Mouse (Mus musculus): Measurements from ENCODE around the gene Xrcc3.
A peak's percentile ranks its signal among the peaks of the same experiment; 100 is the strongest.

The Xrcc3 gene

DNA sequence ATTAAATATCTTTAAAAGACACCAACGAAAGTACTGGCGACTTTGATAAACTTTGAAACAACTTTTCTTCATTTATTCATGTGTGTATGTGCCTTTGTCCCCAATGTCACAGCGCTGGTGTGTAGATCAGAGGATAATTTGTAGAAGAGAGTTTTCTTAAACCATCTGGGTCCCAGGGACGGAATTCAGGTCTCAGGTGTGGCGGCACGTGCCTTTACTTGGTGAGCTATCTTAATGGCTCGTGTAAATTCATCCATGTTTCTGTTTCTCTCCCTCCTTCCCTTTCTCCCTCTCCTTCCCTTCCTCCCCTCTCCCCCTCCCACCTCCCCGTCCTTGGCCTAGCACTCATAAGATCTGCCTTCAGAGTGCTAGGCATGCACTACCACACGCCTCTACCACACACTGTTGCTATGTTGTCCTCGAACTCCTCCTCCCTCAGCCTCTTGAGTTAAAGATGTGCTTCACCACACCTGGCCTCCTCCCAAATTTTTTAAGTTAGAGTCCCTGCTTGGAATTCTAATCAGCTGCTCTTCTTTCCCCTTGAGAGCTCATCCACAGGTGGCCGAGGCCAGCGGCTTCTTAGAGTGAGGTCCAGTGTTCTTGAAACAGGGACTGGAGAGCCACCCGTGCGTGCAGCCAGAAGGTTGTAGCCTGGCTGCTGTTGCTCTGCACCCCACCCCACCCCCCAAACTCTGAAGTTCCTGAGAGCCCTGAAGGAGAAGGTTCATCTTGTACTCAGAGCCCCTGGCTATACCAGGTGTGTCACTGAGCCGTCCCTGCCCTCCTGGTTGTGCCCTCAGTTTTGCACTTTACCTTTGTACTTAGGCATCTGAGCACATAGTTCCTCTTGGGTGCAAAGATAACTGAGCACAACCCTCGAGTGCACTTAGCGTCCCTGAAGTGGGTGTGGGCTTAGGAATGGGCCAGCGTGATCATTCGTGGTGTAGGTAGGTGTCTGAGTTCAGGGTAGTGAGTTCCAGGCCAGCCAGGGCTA lies 1.4 kb upstream of the Xrcc3 start:
- no peak for DNase-seq

- DNase-seq, result peak in 1 of 2 experiments; percentile 56
Observed at GRCm38 (mm10) chr12:111813111-111813765, 435 bp downstream of the Xrcc3 start.

DNA sequence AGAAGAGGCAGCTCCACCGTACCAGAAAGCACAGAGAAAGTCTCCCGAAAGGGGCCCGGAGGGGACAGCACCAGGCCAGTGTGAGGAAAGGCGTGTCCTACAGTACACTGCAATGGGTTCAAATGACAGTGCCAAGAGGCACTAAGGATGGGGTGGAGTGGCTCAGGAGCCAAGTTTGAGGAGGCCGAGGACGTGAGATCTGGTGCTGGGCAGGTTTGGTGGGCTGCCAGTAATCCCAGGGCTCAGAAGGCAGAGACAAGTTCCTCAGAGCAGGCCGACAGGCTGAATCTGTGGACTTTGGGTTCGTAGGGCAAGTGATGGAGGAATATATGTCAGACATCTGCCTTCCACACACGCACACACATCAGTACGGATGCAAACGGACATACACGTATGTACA lies 1.1 kb downstream of the Xrcc3 start:
- no peak for DNase-seq

GRCm38 (mm10) chr12:111812075-111812474 lies 1.6 kb downstream of the Xrcc3 start:
- DNase-seq, result no peak

- peak; percentile 81 to 84 for DNase-seq
Observed at GRCm38 (mm10) chr12:111809762-111810161, 3.9 kb downstream of the Xrcc3 start.

- no peak for DNase-seq
Observed at GRCm38 (mm10) chr12:111808775-111809174, 4.9 kb downstream of the Xrcc3 start.

- no peak for DNase-seq
Observed at GRCm38 (mm10) chr12:111803538-111803937, 10.1 kb downstream of the Xrcc3 start.

- DNase-seq, result no peak
Observed at GRCm38 (mm10) chr12:111800459-111801183, 13.1 kb downstream of the Xrcc3 start.

- DNase-seq, result no peak
Observed at GRCm38 (mm10) chr12:111798493-111798892, 15.2 kb downstream of the Xrcc3 start.

- DNase-seq, result no peak
Observed at GRCm38 (mm10) chr12:111797251-111797650, 16.4 kb downstream of the Xrcc3 start.

DNA sequence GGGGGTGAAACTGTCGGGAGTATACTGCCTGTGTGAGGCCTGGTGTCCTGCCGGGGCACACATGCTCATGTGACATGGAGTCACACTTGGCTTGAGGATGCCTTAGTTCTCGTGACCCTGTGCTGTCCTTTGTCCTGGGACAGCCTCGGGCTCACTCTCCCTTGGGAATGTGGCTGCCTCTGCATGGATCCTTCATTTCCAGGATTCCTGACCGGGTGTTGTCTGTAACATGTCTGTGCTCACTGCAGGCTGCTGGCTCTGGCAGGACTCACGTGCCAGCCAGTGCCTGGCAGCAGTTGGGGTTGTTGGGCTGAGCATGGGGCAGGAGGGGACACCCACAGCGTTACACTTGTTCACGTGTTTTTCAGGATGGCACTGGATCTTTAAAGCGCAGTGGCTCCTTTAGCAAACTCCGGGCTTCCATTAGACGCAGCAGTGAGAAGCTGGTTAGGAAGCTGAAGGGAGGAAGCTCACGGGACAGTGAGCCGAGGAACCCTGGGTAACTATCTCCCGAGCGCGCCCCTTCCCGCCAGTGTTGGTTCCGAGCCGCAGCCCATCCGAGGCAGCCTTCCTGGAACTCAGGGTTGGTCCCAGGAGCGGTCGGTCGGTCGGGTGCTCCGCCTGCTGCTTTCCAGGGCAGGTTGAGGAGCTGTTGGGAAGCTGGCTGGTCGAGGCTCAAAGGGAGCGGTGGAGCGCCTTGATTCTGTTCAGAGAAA lies 18.3 kb downstream of the Xrcc3 start:
- peak; percentile 75 to 78 for DNase-seq

- DNase-seq, result no peak
Observed at GRCm38 (mm10) chr12:111794526-111795179, 19.0 kb downstream of the Xrcc3 start.

- DNase-seq, result peak; percentile 41 to 58
Observed at GRCm38 (mm10) chr12:111794102-111794501, 19.6 kb downstream of the Xrcc3 start.

DNA sequence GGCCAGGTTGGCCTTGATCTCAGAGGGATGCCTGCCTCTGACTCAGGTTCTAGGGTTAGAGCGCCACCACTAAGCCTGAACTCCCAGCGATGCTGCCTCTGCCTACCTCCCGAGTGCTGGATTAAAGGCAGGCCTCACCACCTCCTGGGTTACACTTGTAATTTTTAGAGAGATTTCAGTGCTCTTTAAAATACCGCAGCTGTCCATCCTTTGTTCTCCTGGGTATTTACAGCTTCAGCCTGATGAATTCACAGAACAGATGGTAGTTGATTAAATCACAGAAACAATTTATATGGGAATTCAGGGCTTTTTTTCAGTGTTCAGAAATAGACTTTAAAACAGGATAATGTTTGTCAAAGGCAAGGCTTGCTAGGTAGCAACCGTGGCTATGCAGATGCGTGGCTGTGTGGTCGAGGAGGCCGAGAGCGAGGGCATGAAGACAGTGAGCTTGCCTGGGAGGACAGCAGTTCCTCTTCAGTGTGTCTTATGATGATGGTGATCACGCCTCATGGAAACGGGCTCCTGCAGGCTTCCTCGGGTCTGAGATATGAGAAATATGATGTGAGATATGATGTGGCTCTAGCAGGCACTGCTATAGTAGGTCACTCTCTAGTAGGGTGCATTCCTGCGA lies 22.1 kb downstream of the Xrcc3 start:
- DNase-seq, result no peak

GRCm38 (mm10) chr12:111790631-111791030 lies 23.0 kb downstream of the Xrcc3 start:
- no peak for DNase-seq

DNA sequence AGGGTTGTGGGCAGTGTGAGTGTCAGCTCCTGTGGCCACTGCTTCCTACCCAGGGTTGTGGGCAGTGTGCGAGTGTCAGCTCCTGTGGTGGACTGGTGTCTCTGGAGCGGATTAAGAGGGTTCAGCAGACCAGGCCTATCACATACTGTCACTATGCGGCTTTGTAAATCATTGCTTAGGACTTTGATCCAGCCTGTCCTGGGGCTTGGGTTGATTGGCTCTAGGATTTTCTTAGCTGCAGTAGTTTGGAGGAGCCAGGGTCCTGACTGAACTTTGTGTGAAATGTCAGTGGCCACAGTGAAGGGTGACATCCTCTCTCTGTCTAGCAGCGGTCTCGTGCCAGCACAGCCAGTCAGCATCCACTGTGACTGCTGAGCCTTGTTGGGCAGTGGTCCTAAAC lies 23.6 kb downstream of the Xrcc3 start:
- no peak for DNase-seq

DNA sequence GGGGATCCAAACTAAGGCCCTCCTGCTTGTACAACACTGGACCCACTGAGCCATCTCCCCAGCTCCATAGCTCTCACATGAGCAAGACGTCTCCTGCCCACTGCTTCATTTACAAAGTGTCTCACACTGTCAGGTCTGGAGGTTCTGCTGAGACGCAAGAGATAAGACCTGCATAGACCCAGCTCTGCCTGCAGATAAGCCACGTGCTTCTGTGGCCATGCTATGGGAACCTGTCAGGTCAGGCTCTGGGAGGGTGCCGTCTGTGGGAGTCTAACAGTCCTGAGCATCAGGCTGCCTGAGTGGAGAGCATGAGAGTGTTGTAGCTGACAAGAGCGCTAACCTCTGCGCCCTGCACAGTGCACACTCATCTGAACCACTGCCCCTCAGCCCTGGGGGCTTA lies 26.7 kb downstream of the Xrcc3 start:
- DNase-seq, result no peak

DNA sequence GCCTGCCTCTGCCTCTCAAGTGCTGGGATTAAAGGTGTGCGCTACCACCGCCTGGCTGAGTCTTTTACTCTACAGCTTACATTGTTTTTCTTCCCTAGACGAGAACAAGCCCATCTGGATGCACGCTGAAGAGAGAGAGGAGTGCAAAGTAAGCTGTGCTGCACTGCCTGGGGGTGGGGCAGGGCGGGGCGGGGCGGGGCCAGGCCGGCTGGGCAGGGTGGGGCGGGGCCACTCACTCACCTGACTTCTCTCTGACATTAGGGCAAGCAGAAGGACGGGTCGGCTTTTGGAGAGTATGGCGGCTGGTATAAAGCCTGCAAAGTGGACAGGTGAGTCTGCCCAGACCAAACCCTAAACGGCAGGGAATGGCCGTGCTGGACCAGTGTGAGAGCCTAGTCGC lies 28.5 kb downstream of the Xrcc3 start:
- DNase-seq, result no peak

DNA sequence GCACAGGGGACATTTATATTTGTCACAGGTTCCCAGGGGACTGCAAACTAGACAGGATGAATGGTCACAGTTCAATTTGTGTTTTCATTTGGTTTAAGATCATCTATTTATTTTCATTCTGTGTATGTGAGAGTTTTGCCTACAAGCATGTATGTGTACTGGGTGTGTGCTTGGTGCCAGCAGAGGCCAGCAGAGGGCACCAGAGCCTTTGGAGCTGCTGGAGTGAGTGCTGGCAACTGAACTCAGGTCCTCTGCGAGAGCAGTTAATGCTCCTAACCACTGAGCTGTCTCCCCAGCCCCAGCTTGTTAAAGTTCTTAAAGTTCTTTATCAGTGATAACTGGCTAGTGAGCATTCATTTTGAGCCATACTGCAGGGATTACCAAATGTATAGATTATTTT lies 34.1 kb downstream of the Xrcc3 start:
- no peak for DNase-seq

DNA sequence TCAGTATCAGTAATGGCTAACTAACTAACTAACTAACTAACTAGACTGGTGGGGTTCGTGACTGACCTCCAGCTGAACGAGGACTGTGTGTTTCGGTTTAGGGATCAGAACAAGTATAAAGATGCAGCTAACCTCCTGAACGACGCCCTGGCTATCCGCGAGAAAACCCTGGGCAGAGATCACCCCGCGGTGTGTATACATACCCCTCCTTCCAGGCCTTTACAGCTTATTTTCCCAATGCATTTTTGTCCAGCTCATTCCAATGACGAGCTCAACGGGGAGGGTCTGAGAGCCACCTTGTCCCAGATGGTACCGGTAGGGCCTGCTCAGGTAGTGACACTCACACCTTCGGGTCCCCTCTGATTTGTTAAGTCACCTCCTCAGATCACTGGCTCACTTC lies 35.8 kb downstream of the Xrcc3 start:
- no peak for DNase-seq

GRCm38 (mm10) chr12:111774845-111775244 lies 38.8 kb downstream of the Xrcc3 start:
- no peak for DNase-seq

DNA sequence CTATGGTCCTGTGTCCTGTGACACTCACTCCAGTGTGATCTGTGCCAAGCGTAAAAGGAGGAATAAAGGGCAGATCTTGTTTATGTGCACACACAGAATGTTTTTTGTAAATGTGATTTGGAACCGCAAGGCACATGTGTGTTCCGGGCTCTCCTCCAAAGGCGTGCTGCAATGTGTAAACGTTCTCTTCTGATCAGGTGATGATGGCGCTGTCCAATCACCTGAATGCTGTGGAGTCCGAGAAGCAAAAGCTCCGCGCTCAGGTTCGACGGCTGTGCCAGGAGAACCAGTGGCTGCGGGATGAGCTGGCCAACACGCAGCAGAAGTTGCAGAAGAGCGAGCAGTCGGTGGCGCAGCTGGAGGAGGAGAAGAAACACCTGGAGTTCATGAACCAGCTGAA lies 39.5 kb downstream of the Xrcc3 start:
- no peak for DNase-seq

Data from cerebellum, postnatal 14 days (tissue).